Mouse (Mus musculus): ENCODE results near the gene Cd9. TPM values are rescaled to one million over a fixed set of nuclear protein-coding genes. Genes with fewer than 3 reads are reported as not detected.

Gene Cd9
- polyA plus RNA-seq, 1 experiment from 2014 or later = 52.3 TPM

DNA sequence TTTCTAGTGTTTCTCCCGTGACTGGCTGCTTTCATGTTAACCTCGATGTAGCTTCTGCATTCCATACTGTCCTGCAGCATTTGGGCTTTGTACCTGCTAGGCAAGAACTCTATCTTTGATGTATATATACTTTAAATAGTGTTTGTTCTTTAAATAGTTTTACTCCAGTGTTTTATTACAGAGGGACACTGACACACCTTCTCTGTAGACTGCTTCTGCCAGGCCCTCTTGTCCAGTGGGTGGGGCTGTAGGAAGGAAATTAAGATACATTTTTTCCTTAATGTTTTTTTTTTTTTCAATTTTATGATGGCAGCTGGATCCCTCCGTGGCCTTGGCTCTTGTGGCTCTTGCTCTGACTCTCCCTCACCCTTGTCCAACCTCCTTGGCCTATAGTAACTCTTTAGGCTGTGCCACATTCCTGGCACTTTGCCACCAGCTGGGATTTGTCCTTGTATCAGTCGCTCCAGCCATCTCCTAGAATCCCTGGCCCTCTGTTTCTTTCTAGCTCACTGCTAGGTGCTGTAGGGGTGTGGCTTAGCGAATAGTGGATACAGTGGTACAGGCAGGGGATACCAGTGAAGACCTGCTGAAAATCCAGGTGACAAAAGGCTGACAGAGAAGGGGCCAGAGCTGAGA, 27.1 kb upstream of the Cd9 start:
- H3K27me3 ChIP-seq = no peaks in the 10 kb centered on the region
- no peak overlapping the region for H3K4me2 ChIP-seq
- H3K27ac ChIP-seq = no peak overlapping the region
- ATAC-seq = no peak
- WGBS = 72% methylated on average over 5 of the region's 5 CpGs
- H3K36me3 ChIP-seq (ENCODE audit: poor library complexity, severe bottlenecking) = no peaks in the 10 kb centered on the region
- no peak overlapping the region for H3K9ac ChIP-seq
- no peak overlapping the region for H3K4me3 ChIP-seq
- no peaks in the 10 kb centered on the region for H3K9me3 ChIP-seq (replicated peaks)
- H3K4me1 ChIP-seq = no peaks in the 10 kb centered on the region

- no peaks in the 10 kb centered on the region for H3K4me1 ChIP-seq
- ATAC-seq = no peak
- no peak overlapping the region for H3K4me3 ChIP-seq
- H3K27ac ChIP-seq = no peak overlapping the region
- H3K36me3 ChIP-seq (ENCODE audit: poor library complexity, severe bottlenecking) = no peaks in the 10 kb centered on the region
- no peaks in the 10 kb centered on the region for H3K27me3 ChIP-seq
- 82% methylated on average over 11 of the region's 11 CpGs for WGBS
- H3K4me2 ChIP-seq = no peak overlapping the region
- H3K9me3 ChIP-seq (replicated peaks) = no peaks in the 10 kb centered on the region
- no peak overlapping the region for H3K9ac ChIP-seq
Observed at GRCm38 (mm10) chr6:125515503-125516315, 21.1 kb upstream of the Cd9 start.

DNA sequence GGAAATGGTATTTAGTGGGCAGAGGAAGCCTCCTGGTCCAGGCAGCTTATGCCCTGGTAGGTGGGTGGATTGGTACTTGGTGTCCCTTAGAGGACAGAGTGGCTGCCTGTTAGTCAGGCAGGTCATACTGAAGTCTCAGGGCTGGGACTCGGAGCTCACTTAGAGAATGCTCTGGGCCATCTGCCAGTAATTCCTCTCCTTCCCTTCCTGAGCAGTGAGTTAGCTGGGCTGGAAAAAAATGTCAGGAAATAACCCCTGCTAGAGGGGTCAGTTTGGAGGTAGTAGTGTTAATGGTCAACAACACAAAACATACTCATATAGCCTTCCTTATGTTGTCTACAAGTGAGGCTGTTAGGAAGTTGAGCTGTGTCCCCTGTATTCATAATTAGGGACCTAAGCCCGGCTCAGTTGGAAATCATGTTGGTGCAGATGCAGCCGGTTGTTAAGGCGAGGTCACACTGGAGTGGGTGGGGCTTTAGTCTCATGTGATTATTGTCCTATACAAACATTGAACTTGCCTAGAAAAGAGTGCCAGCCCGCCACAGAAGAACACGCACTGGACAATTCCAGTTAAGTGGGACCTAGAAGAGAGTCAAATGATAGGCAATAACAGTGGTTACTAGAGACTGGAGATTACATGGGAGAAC, 18.5 kb upstream of the Cd9 start:
- Histone ChIP-seq H3K36me3 (ENCODE audit: poor library complexity, severe bottlenecking) (no peaks in the 10 kb centered on the region), H3K9ac (no peak overlapping the region), H3K4me2 (no peak overlapping the region), H3K9me3 (replicated peaks) (no peaks in the 10 kb centered on the region), H3K27ac (no peak overlapping the region), H3K27me3 (no peaks in the 10 kb centered on the region), H3K4me3 (no peak overlapping the region), H3K4me1 (no peaks in the 10 kb centered on the region)
- no peak for ATAC-seq
- 63% methylated on average over 6 of the region's 6 CpGs for WGBS

- H3K4me3 ChIP-seq = no peak overlapping the region
- no peaks in the 10 kb centered on the region for H3K36me3 ChIP-seq (ENCODE audit: poor library complexity, severe bottlenecking)
- H3K4me2 ChIP-seq = no peak overlapping the region
- H3K9ac ChIP-seq = no peak overlapping the region
- H3K9me3 ChIP-seq (replicated peaks) = no peaks in the 10 kb centered on the region
- no peaks in the 10 kb centered on the region for H3K27me3 ChIP-seq
- no peaks in the 10 kb centered on the region for H3K4me1 ChIP-seq
- no peak overlapping the region for H3K27ac ChIP-seq
- no peak for ATAC-seq
- 85% methylated on average over 7 of the region's 7 CpGs for WGBS
Observed at GRCm38 (mm10) chr6:125511196-125511595, 16.6 kb upstream of the Cd9 start.

DNA sequence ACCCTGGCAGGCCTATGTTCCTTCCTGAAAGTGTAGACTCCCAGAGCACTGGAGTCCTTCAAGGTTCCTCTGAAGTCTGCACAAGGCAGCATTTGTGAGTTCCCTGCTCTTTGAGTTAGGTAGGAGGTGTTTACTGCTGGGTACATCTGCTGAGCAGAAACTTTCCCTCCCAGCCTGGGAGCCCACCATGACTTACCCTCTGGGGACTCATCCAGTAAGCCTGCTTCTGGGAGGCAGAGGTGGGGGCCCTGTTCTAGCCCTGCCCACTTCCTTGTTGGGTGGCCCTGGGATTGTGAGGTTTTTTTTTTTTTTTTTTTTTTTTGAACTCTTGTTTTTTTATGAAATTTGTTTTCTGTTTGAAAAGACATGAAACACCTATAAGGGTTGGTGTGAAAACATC, 16.1 kb upstream of the Cd9 start:
- Histone ChIP-seq H3K9ac (no peak overlapping the region), H3K27me3 (no peaks in the 10 kb centered on the region), H3K9me3 (replicated peaks) (no peaks in the 10 kb centered on the region), H3K36me3 (ENCODE audit: poor library complexity, severe bottlenecking) (no peaks in the 10 kb centered on the region), H3K4me2 (no peak overlapping the region), H3K4me3 (no peak overlapping the region), H3K27ac (no peak overlapping the region), H3K4me1 (no peaks in the 10 kb centered on the region)
- no peak for ATAC-seq

- H3K9me3 ChIP-seq (replicated peaks) = no peaks in the 10 kb centered on the region
- no peak overlapping the region for H3K9ac ChIP-seq
- H3K27me3 ChIP-seq = no peaks in the 10 kb centered on the region
- no peak overlapping the region for H3K4me2 ChIP-seq
- 83% methylated on average over 3 of the region's 3 CpGs for WGBS
- H3K4me3 ChIP-seq = no peak overlapping the region
- no peaks in the 10 kb centered on the region for H3K4me1 ChIP-seq
- no peak overlapping the region for H3K27ac ChIP-seq
- no peaks in the 10 kb centered on the region for H3K36me3 ChIP-seq (ENCODE audit: poor library complexity, severe bottlenecking)
- no peak for ATAC-seq
Observed at GRCm38 (mm10) chr6:125509783-125510182, 15.2 kb upstream of the Cd9 start.

DNA sequence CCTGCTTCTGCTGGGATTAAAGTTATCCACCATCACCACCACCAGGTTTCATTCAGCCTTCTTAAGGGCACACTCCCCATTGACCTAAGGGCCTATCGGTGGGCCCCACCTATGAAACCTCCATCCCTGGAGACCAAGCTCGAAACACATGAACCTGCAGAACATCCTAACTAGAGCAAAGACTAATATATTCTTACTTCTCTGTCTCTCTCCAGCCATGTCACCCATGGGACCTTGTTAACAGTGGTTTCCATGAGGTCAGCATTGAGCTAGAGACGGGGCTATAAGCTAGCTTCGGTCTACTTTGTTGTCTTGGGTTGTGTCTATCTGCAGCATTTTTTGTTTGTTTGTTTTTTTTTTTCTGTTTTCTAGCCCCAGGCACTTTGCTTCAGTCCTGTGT, 11.8 kb upstream of the Cd9 start:
- WGBS = 94% methylated on average over 4 of the region's 4 CpGs
- ATAC-seq = no peak
- no peaks in the 10 kb centered on the region for H3K9me3 ChIP-seq (replicated peaks)

GRCm38 (mm10) chr6:125504622-125505355, 10.2 kb upstream of the Cd9 start:
- Histone ChIP-seq H3K27ac (no peak overlapping the region), H3K27me3 (no peaks in the 10 kb centered on the region), H3K36me3 (ENCODE audit: poor library complexity, severe bottlenecking) (no peaks in the 10 kb centered on the region), H3K9ac (no peak overlapping the region), H3K9me3 (replicated peaks) (no peaks in the 10 kb centered on the region), H3K4me1 (no peaks in the 10 kb centered on the region), H3K4me3 (no peak overlapping the region), H3K4me2 (no peak overlapping the region)
- no peak for ATAC-seq
- WGBS = 43% methylated on average over 3 of the region's 3 CpGs

More for the DNA sequence above, 11.8 kb upstream of the Cd9 start:
- Histone ChIP-seq H3K36me3 (ENCODE audit: poor library complexity, severe bottlenecking) (no peaks in the 10 kb centered on the region), H3K9ac (no peak overlapping the region), H3K27ac (no peak overlapping the region), H3K4me2 (no peak overlapping the region), H3K4me3 (no peak overlapping the region), H3K4me1 (no peaks in the 10 kb centered on the region), H3K27me3 (no peaks in the 10 kb centered on the region)

DNA sequence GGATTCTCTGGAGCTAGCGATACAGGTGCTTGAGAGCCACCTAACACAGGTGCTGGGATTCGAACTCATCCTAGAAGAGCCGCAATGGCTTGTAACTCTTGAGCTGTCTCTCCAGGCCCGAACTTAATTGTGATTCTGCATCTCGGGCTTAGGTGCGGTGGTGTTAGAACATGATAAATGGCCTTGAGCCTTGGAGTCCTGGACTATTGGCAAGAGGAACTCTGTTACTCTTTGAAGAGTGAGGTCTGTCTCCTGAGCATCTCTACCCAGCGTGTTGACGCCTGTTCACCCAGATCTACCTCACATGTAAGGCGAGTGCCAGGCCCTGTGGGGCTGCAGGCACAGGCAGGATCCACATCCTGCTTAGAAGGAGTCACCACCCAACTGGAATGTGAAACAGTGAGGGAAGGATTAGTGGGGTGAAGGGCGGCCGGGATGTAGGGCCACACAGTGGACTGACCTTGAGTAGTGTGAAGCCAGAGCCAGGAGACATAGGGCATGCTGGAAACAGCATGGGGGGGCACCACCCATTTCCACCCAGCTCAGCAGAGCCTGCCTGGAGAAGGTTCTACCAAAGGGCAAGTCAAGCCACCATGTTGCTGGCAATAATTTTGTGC, 8.7 kb upstream of the Cd9 start:
- H3K4me3 ChIP-seq = no peak overlapping the region
- H3K4me2 ChIP-seq = no peak overlapping the region
- no peaks in the 10 kb centered on the region for H3K27me3 ChIP-seq
- H3K9ac ChIP-seq = no peak overlapping the region
- ATAC-seq = no peak
- H3K36me3 ChIP-seq (ENCODE audit: poor library complexity, severe bottlenecking) = no peaks in the 10 kb centered on the region
- no peaks in the 10 kb centered on the region for H3K9me3 ChIP-seq (replicated peaks)
- no peak overlapping the region for H3K27ac ChIP-seq
- H3K4me1 ChIP-seq = no peaks in the 10 kb centered on the region
- WGBS = 92% methylated on average over 11 of the region's 11 CpGs

- no peak for ATAC-seq
- H3K27me3 ChIP-seq = peaks cover 5% of the 10 kb centered on the region; the same call in 1 of the 2 replicates
- no peak overlapping the region for H3K4me3 ChIP-seq
- H3K4me2 ChIP-seq = no peak overlapping the region
- H3K9me3 ChIP-seq (replicated peaks) = no peaks in the 10 kb centered on the region
- H3K36me3 ChIP-seq (ENCODE audit: poor library complexity, severe bottlenecking) = no peaks in the 10 kb centered on the region
- H3K4me1 ChIP-seq = peaks cover 9% of the 10 kb centered on the region; the same call in 1 of the 2 replicates
- 35% methylated on average over 5 of the region's 5 CpGs for WGBS
- no peak overlapping the region for H3K9ac ChIP-seq
- H3K27ac ChIP-seq = no peak overlapping the region
Observed at GRCm38 (mm10) chr6:125498062-125498461, 3.5 kb upstream of the Cd9 start.

- no peak overlapping the region for H3K4me3 ChIP-seq
- H3K36me3 ChIP-seq (ENCODE audit: poor library complexity, severe bottlenecking) = no peaks in the 10 kb centered on the region
- H3K9ac ChIP-seq = no peak overlapping the region
- ATAC-seq = no peak
- H3K9me3 ChIP-seq (replicated peaks) = no peaks in the 10 kb centered on the region
- no peak overlapping the region for H3K4me2 ChIP-seq
- H3K4me1 ChIP-seq = peaks cover 13% of the 10 kb centered on the region; the same call in 1 of the 2 replicates
- 88% methylated on average over 12 of the region's 12 CpGs for WGBS
- peaks cover 12% of the 10 kb centered on the region; the same call in 1 of the 2 replicates for H3K27me3 ChIP-seq
- H3K27ac ChIP-seq = no peak overlapping the region
Observed at GRCm38 (mm10) chr6:125496417-125496816, 1.8 kb upstream of the Cd9 start.
